Mouse (Mus musculus): ENCODE data around the gene Sigmar1. TPM values are rescaled to one million over a fixed set of nuclear protein-coding genes. Genes with fewer than 3 reads are reported as not detected.
A peak's percentile ranks its signal among the peaks of the same experiment; 100 is the strongest.

Sigmar1 gene
- polyA plus RNA-seq, 1 experiment from 2014 or later, result 76.6 TPM

- Histone ChIP-seq H3K36me3 (peaks cover 8% of the 10 kb centered on the region; the same call in 1 of the 2 replicates), H3K9ac (peak within 1 kb of the TSS; percentile 73), H3K4me3 (peak within 1 kb of the TSS; percentile 63), H3K4me2 (replicated peaks) (peak within 1 kb of the TSS; percentile 78), H3K4me1 (peaks cover 12% of the 10 kb centered on the region), H3K27ac (peak within 1 kb of the TSS; percentile 81), H3K27me3 (no peaks in the 10 kb centered on the region), H3K9me3 (no peaks in the 10 kb centered on the region)
- ATAC-seq (ENCODE audit: insufficient number of reproducible peaks, insufficient read depth, low FRiP score, low TSS enrichment), result peak; percentile 30
- 14% methylated on average over 14 of the region's 14 CpGs for WGBS
Observed at GRCm38 (mm10) chr4:41754797-41755337, 1.1 kb downstream of the Sigmar1 start, which contains the start of gene Galt. Gene Galt, plus strand, starts transcription at chr4:41755228.

- peaks cover 13% of the 10 kb centered on the region for H3K9me3 ChIP-seq
- H3K4me2 ChIP-seq (replicated peaks), result no peak overlapping the region
- no peak overlapping the region for H3K9ac ChIP-seq
- no peak overlapping the region for H3K4me3 ChIP-seq
- H3K36me3 ChIP-seq, result no peaks in the 10 kb centered on the region
- no peak for ATAC-seq (ENCODE audit: insufficient number of reproducible peaks, insufficient read depth, low FRiP score, low TSS enrichment)
- 61% methylated on average over 1 of the region's 1 CpGs for WGBS
- no peaks in the 10 kb centered on the region for H3K27me3 ChIP-seq
- peaks cover 5% of the 10 kb centered on the region for H3K4me1 ChIP-seq
- H3K27ac ChIP-seq, result no peak overlapping the region
Observed at GRCm38 (mm10) chr4:41745021-41745420, 10.9 kb downstream of the Sigmar1 start.

GRCm38 (mm10) chr4:41744131-41744530 is 11.8 kb downstream of the Sigmar1 start:
- WGBS, result 60% methylated on average over 2 of the region's 2 CpGs
- Histone ChIP-seq H3K9me3 (peaks cover 13% of the 10 kb centered on the region), H3K36me3 (peaks cover 2% of the 10 kb centered on the region), H3K4me1 (peaks cover 14% of the 10 kb centered on the region), H3K27me3 (no peaks in the 10 kb centered on the region), H3K4me2 (replicated peaks) (no peak overlapping the region), H3K4me3 (no peak overlapping the region), H3K9ac (no peak overlapping the region), H3K27ac (no peak overlapping the region)
- ATAC-seq (ENCODE audit: insufficient number of reproducible peaks, insufficient read depth, low FRiP score, low TSS enrichment), result no peak

GRCm38 (mm10) chr4:41741158-41741560 is 14.8 kb downstream of the Sigmar1 start:
- H3K4me3 ChIP-seq, result peak overlapping the region; percentile 72
- H3K9me3 ChIP-seq, result peaks cover 5% of the 10 kb centered on the region
- ATAC-seq (ENCODE audit: insufficient number of reproducible peaks, insufficient read depth, low FRiP score, low TSS enrichment), result peak; percentile 95
- H3K36me3 ChIP-seq, result peaks cover 14% of the 10 kb centered on the region
- peak overlapping the region; percentile 78 for H3K27ac ChIP-seq
- no peaks in the 10 kb centered on the region for H3K27me3 ChIP-seq
- H3K4me2 ChIP-seq (replicated peaks), result peak overlapping the region; percentile 93
- peaks cover 14% of the 10 kb centered on the region for H3K4me1 ChIP-seq
- H3K9ac ChIP-seq, result peak overlapping the region; percentile 73
- WGBS, result under 1% methylated on average over 27 of the region's 27 CpGs

GRCm38 (mm10) chr4:41740380-41741157 is 15.4 kb downstream of the Sigmar1 start:
- peak overlapping the region; percentile 93 for H3K4me2 ChIP-seq (replicated peaks)
- no peaks in the 10 kb centered on the region for H3K27me3 ChIP-seq
- ATAC-seq (ENCODE audit: insufficient number of reproducible peaks, insufficient read depth, low FRiP score, low TSS enrichment), result peak; percentile 76
- no peaks in the 10 kb centered on the region for H3K9me3 ChIP-seq
- peak overlapping the region; percentile 78 for H3K27ac ChIP-seq
- 1% methylated on average over 48 of the region's 48 CpGs for WGBS
- H3K36me3 ChIP-seq, result peaks cover 14% of the 10 kb centered on the region
- peak overlapping the region; percentile 72 for H3K4me3 ChIP-seq
- peak overlapping the region; percentile 73 for H3K9ac ChIP-seq
- peaks cover 14% of the 10 kb centered on the region for H3K4me1 ChIP-seq

- H3K9me3 ChIP-seq, result no peaks in the 10 kb centered on the region
- 94% methylated on average over 13 of the region's 13 CpGs for WGBS
- no peak overlapping the region for H3K4me3 ChIP-seq
- H3K4me2 ChIP-seq (replicated peaks), result no peak overlapping the region
- H3K27ac ChIP-seq, result no peak overlapping the region
- H3K4me1 ChIP-seq, result peaks cover 14% of the 10 kb centered on the region
- ATAC-seq (ENCODE audit: insufficient number of reproducible peaks, insufficient read depth, low FRiP score, low TSS enrichment), result no peak
- H3K36me3 ChIP-seq, result peaks cover 14% of the 10 kb centered on the region
- H3K27me3 ChIP-seq, result no peaks in the 10 kb centered on the region
- no peak overlapping the region for H3K9ac ChIP-seq
Observed at GRCm38 (mm10) chr4:41739260-41739659, 16.7 kb downstream of the Sigmar1 start.

- WGBS, result 71% methylated on average over 1 of the region's 1 CpGs
- H3K36me3 ChIP-seq, result peaks cover 14% of the 10 kb centered on the region
- no peak overlapping the region for H3K4me2 ChIP-seq (replicated peaks)
- H3K9me3 ChIP-seq, result no peaks in the 10 kb centered on the region
- H3K27me3 ChIP-seq, result 0 out of 2 replicates have a peak, but pooled peaks cover 4% of the 10 kb centered on the region
- H3K27ac ChIP-seq, result no peak overlapping the region
- no peak overlapping the region for H3K9ac ChIP-seq
- peaks cover 14% of the 10 kb centered on the region for H3K4me1 ChIP-seq
- no peak overlapping the region for H3K4me3 ChIP-seq
- ATAC-seq (ENCODE audit: insufficient number of reproducible peaks, insufficient read depth, low FRiP score, low TSS enrichment), result no peak
Observed at GRCm38 (mm10) chr4:41738256-41738603, 17.7 kb downstream of the Sigmar1 start.

GRCm38 (mm10) chr4:41737602-41738255 is 18.2 kb downstream of the Sigmar1 start:
- Histone ChIP-seq H3K27me3 (peaks cover 9% of the 10 kb centered on the region), H3K9ac (no peak overlapping the region), H3K9me3 (no peaks in the 10 kb centered on the region), H3K36me3 (peaks cover 14% of the 10 kb centered on the region), H3K4me3 (no peak overlapping the region), H3K4me2 (replicated peaks) (no peak overlapping the region), H3K27ac (no peak overlapping the region), H3K4me1 (peaks cover 14% of the 10 kb centered on the region)
- no peak for ATAC-seq (ENCODE audit: insufficient number of reproducible peaks, insufficient read depth, low FRiP score, low TSS enrichment)
- WGBS, result 47% methylated on average over 8 of the region's 8 CpGs

GRCm38 (mm10) chr4:41731052-41731765 is 24.7 kb downstream of the Sigmar1 start, which contains the start of gene Arid3c:
Gene Arid3c, minus strand, starts transcription at chr4:41731142.
- 1% methylated on average over 49 of the region's 50 CpGs for WGBS
- no peaks in the 10 kb centered on the region for H3K36me3 ChIP-seq
- no peak within 1 kb of the TSS for H3K27ac ChIP-seq
- peak within 1 kb of the TSS; percentile 61 for H3K4me2 ChIP-seq (replicated peaks)
- H3K9me3 ChIP-seq, result no peaks in the 10 kb centered on the region
- peak within 1 kb of the TSS; percentile 38; the same call in 1 of the 2 replicates for H3K9ac ChIP-seq
- H3K4me3 ChIP-seq, result peak within 1 kb of the TSS; percentile 36
- H3K4me1 ChIP-seq, result peaks cover 8% of the 10 kb centered on the region; the same call in 1 of the 2 replicates
- ATAC-seq (ENCODE audit: insufficient number of reproducible peaks, insufficient read depth, low FRiP score, low TSS enrichment), result no peak
- peaks cover 69% of the 10 kb centered on the region for H3K27me3 ChIP-seq

GRCm38 (mm10) chr4:41726826-41727621 is 28.9 kb downstream of the Sigmar1 start:
- no peak overlapping the region for H3K4me2 ChIP-seq (replicated peaks)
- H3K4me3 ChIP-seq, result no peak overlapping the region
- H3K27ac ChIP-seq, result no peak overlapping the region
- no peak for ATAC-seq (ENCODE audit: insufficient number of reproducible peaks, insufficient read depth, low FRiP score, low TSS enrichment)
- H3K4me1 ChIP-seq, result peaks cover 23% of the 10 kb centered on the region
- H3K27me3 ChIP-seq, result peaks cover 82% of the 10 kb centered on the region
- WGBS, result 13% methylated on average over 20 of the region's 20 CpGs
- no peak overlapping the region for H3K9ac ChIP-seq
- H3K36me3 ChIP-seq, result no peaks in the 10 kb centered on the region
- no peaks in the 10 kb centered on the region for H3K9me3 ChIP-seq

Measured in embryonic facial prominence, embryonic 12.5 days (tissue).